Mouse (Mus musculus) megakaryocyte progenitor cell, adult 5-6 weeks (primary cell): ENCODE data around the gene Kcnb1. TPM values are rescaled to one million over a fixed set of nuclear protein-coding genes. Genes with fewer than 3 reads are reported as not detected.

Experiments used
- ATAC-seq: replicated peaks from 2 replicates; pipeline ENCODE4 v1.8.0; 2016; ENCODE audit warnings: mild to moderate bottlenecking, moderate TSS enrichment, inconsistent platforms; ENCODE audit not compliant: poor library complexity
- total RNA-seq, 2 experiments: library from RNA; stranded (forward) in 1 of 2; stranded (reverse) in 1 of 2; fragments of 157-497, 149-512 nt in 1 of 2; fragments of 200-1000 nt in 1 of 2; gene quantifications; 2 replicates each; pipeline versions ENCODE4 v1.2.3 to v1.2.4; 2015 to 2017

Gene Kcnb1
- total RNA-seq, 2 experiments from 2014 or later = 0.47 to 0.75 TPM

GRCm38 (mm10) chr2:167062965-167063880 lies 126.7 kb downstream of the Kcnb1 start, which contains the start of gene Znfx1:
Znfx1 (minus strand) TSS chr2:167063015.
- peak; percentile 62 for ATAC-seq

GRCm38 (mm10) chr2:167062497-167062911 lies 127.5 kb downstream of the Kcnb1 start:
- peak; percentile 65 for ATAC-seq

GRCm38 (mm10) chr2:167061381-167062034 lies 128.4 kb downstream of the Kcnb1 start:
- ATAC-seq = no peak

- ATAC-seq = no peak
Observed at GRCm38 (mm10) chr2:167060761-167061160, 129.2 kb downstream of the Kcnb1 start.

- ATAC-seq = peak; percentile 6; the same call in 1 of the 2 replicates
Observed at GRCm38 (mm10) chr2:167060360-167060759, 129.6 kb downstream of the Kcnb1 start.

GRCm38 (mm10) chr2:167059960-167060359 lies 130.0 kb downstream of the Kcnb1 start:
- ATAC-seq = no peak

- no peak for ATAC-seq
Observed at GRCm38 (mm10) chr2:167059536-167059935, 130.4 kb downstream of the Kcnb1 start.

GRCm38 (mm10) chr2:167058814-167059387 lies 131.1 kb downstream of the Kcnb1 start:
- ATAC-seq = no peak

- ATAC-seq = no peak
Observed at GRCm38 (mm10) chr2:167058201-167058600, 131.8 kb downstream of the Kcnb1 start.

GRCm38 (mm10) chr2:167056942-167057323 lies 133.0 kb downstream of the Kcnb1 start:
- ATAC-seq = no peak

GRCm38 (mm10) chr2:167056210-167056941 lies 133.6 kb downstream of the Kcnb1 start:
- ATAC-seq = no peak

- ATAC-seq = no peak
Observed at GRCm38 (mm10) chr2:167055386-167055785, 134.6 kb downstream of the Kcnb1 start.

- peak; percentile 91 for ATAC-seq
Observed at GRCm38 (mm10) chr2:167053127-167053844, 136.7 kb downstream of the Kcnb1 start.

GRCm38 (mm10) chr2:167048698-167049358 lies 141.1 kb downstream of the Kcnb1 start:
- ATAC-seq = no peak

- no peak for ATAC-seq
Observed at GRCm38 (mm10) chr2:167048223-167048622, 141.7 kb downstream of the Kcnb1 start.

Other genes starting within 250 kb of the Kcnb1 start
- 35.7 and 36.0 TPM in 2 replicates for gene Stau1, start 193.9 kb downstream of the Kcnb1 start, total RNA-seq (2015)
- gene Stau1, start 193.9 kb downstream of the Kcnb1 start, total RNA-seq (2017) = 30.1 and 32.1 TPM in 2 replicates
- gene Ddx27, start 175.0 kb downstream of the Kcnb1 start, total RNA-seq (2015) = 34.4 and 35.0 TPM in 2 replicates
- gene Ddx27, start 175.0 kb downstream of the Kcnb1 start, total RNA-seq (2017) = 105 and 132 TPM in 2 replicates
- 14.9 and 18.2 TPM in 2 replicates for gene Znfx1, start 127.1 kb downstream of the Kcnb1 start, total RNA-seq (2015)
- gene Znfx1, start 127.1 kb downstream of the Kcnb1 start, total RNA-seq (2017) = 25.3 and 26.1 TPM in 2 replicates
- gene Ptgis, start 50.4 kb upstream of the Kcnb1 start, total RNA-seq (2015) = not detected in 2 replicates
- gene Ptgis, start 50.4 kb upstream of the Kcnb1 start, total RNA-seq (2017) = not detected in 2 replicates
- gene B4galt5, start 159.0 kb upstream of the Kcnb1 start, total RNA-seq (2015) = 14.6 and 23.7 TPM in 2 replicates
- 15.4 and 24.2 TPM in 2 replicates for gene B4galt5, start 159.0 kb upstream of the Kcnb1 start, total RNA-seq (2017)
- 25.5 and 37.4 TPM in 2 replicates for gene Slc9a8, start 231.6 kb upstream of the Kcnb1 start, total RNA-seq (2015)
- 17.9 and 25.3 TPM in 2 replicates for gene Slc9a8, start 231.6 kb upstream of the Kcnb1 start, total RNA-seq (2017)